Mouse (Mus musculus) forebrain, postnatal 0 days (tissue): ENCODE results near the gene Cmtm3. TPM values are rescaled to one million over a fixed set of nuclear protein-coding genes. Genes with fewer than 3 reads are reported as not detected.
"Not testable (repeated sequence)": the region's sequence is repeated elsewhere in the genome, so short reads cannot be mapped to it uniquely, and the experiment has no call there.

Source experiments
- ATAC-seq: fragments of 200-750 bp; cut with Nextera tagmentation; 2 replicates; pipeline ENCODE4 v1.8.0; 2017; ENCODE audit warnings: mild to moderate bottlenecking, moderate library complexity
- DNase-seq: peaks from one replicate; pipeline ENCODE4 v3.0.0-alpha.2; 2015
- H3K27ac ChIP-seq: fragments of 300-500 bp; sonication (generic); 2 replicates; pipeline ENCODE4 v1.5.1; 2014; ENCODE audit warnings: low read depth, mild to moderate bottlenecking, antibody characterized with exemption, low read length, moderate library complexity, mixed read lengths
- H3K27me3 ChIP-seq: fragments of 300-500 bp; sonication (generic); 2 replicates; pipeline ENCODE4 v1.6.1; 2014; ENCODE audit warnings: mild to moderate bottlenecking, low read length, mixed read lengths; ENCODE audit not compliant: insufficient read depth
- H3K36me3 ChIP-seq: fragments of 300-500 bp; sonication (generic); 2 replicates; pipeline ENCODE4 v1.6.1; 2014; ENCODE audit warnings: mild to moderate bottlenecking, moderate library complexity; ENCODE audit not compliant: insufficient read depth
- H3K4me1 ChIP-seq: fragments of 300-500 bp; sonication (generic); 2 replicates; pipeline ENCODE4 v1.6.1; 2014; ENCODE audit warnings: antibody characterized with exemption; ENCODE audit not compliant: insufficient read depth
- H3K4me2 ChIP-seq: fragments of 300-500 bp; sonication (generic); 2 replicates; pipeline ENCODE4 v1.6.1; 2014; ENCODE audit warnings: low read depth, mild to moderate bottlenecking, moderate library complexity
- H3K4me3 ChIP-seq: fragments of 300-500 bp; sonication (generic); 2 replicates; pipeline ENCODE4 v1.5.1; 2014; ENCODE audit warnings: low read depth, low read length, mixed read lengths
- H3K9ac ChIP-seq: fragments of 300-500 bp; sonication (generic); 2 replicates; pipeline ENCODE4 v1.6.1; 2014; ENCODE audit warnings: mild to moderate bottlenecking
- H3K9me3 ChIP-seq: fragments of 300-500 bp; sonication (generic); 2 replicates; pipeline ENCODE4 v1.6.1; 2016; ENCODE audit warnings: low read length
- CTCF ChIP-seq: sonication (generic); IDR thresholded peaks from 2 replicates; pipeline ENCODE4 v1.5.1; 2016; ENCODE audit warnings: antibody characterized with exemption, control low read depth, low read depth
- WGBS: fragments of 180-500 bp; shearing (Covaris S2); extraction: QIAGEN DNeasy Blood & Tissue Kit; methylation state at CpG from one replicate; pipeline ENCODE4 v1.1.7; 2014; 5-methylcytosine and 5-hydroxymethylcytosine counted together
- polyA plus RNA-seq: library from polyadenylated mRNA; unstranded; fragments of >200 nt; fragmentation: Nextera tagmentation; extraction: Ambion mirVana; gene quantifications from 2 replicates; pipeline ENCODE4 v1.2.1, GENCODE M21; 2015
- total RNA-seq: library from RNA; depleted of rRNA; stranded (reverse); fragments of >200 nt; gene quantifications from 2 replicates; pipeline ENCODE4 v1.2.3, GENCODE M21; 2014; rRNA removed

The Cmtm3 gene
- total RNA-seq (18.4 and 22.0 TPM in 2 replicates), polyA plus RNA-seq (33.0 and 34.4 TPM in 2 replicates)

- Histone ChIP-seq H3K9ac (peak within 1 kb of the TSS; percentile 73), H3K4me3 (peak within 1 kb of the TSS; percentile 59), H3K4me2 (peak within 1 kb of the TSS; percentile 96), H3K27ac (peak within 1 kb of the TSS; percentile 45; the same call in 1 of the 2 replicates), H3K27me3 (no peaks in the 10 kb centered on the region), H3K36me3 (no peaks in the 10 kb centered on the region), H3K9me3 (no peaks in the 10 kb centered on the region), H3K4me1 (no peaks in the 10 kb centered on the region)
- WGBS = 17% methylated on average over 17 of the region's 18 CpGs
- no peak for DNase-seq
- ATAC-seq = no peak
- TF ChIP-seq CTCF = no peak
Measured at GRCm38 (mm10) chr8:104339229-104339982, at the start of gene Cmtm3. Gene Cmtm3, plus strand, starts transcription at chr8:104339410.

GRCm38 (mm10) chr8:104293081-104293480, 46.1 kb upstream of the Cmtm3 start, which contains the start of gene Cmtm2a:
Gene Cmtm2a, minus strand, starts transcription at chr8:104293181.
- H3K9me3 ChIP-seq, H3K36me3 ChIP-seq, H3K9ac ChIP-seq, H3K27ac ChIP-seq, H3K4me3 ChIP-seq, H3K4me1 ChIP-seq, ATAC-seq, H3K4me2 ChIP-seq, H3K27me3 ChIP-seq, DNase-seq: not testable (repeated sequence)
- WGBS = 91% methylated on average over 11 of the region's 12 CpGs

GRCm38 (mm10) chr8:104294396-104294795, 44.8 kb upstream of the Cmtm3 start:
- H3K27me3 ChIP-seq = no peaks in the 10 kb centered on the region
- no peaks in the 10 kb centered on the region for H3K4me1 ChIP-seq
- no peaks in the 10 kb centered on the region for H3K36me3 ChIP-seq
- H3K4me3 ChIP-seq = no peak overlapping the region
- no peak overlapping the region for H3K27ac ChIP-seq
- H3K9ac ChIP-seq = no peak overlapping the region
- WGBS = 94% methylated on average over 1 of the region's 1 CpGs
- DNase-seq (no peak), ATAC-seq (no peak)
- H3K4me2 ChIP-seq = no peak overlapping the region
- no peak for TF ChIP-seq CTCF
- no peaks in the 10 kb centered on the region for H3K9me3 ChIP-seq

- H3K4me1 ChIP-seq, H3K27ac ChIP-seq, H3K9ac ChIP-seq, H3K4me3 ChIP-seq, H3K4me2 ChIP-seq, H3K36me3 ChIP-seq, H3K27me3 ChIP-seq, H3K9me3 ChIP-seq: not testable (repeated sequence)
- 4% methylated on average over 3 of the region's 3 CpGs for WGBS
- DNase-seq = peak; percentile 49
- peak; percentile 91 for ATAC-seq
Measured at GRCm38 (mm10) chr8:104301577-104301976, 37.6 kb upstream of the Cmtm3 start.

- H3K27me3 ChIP-seq, H3K9ac ChIP-seq, H3K27ac ChIP-seq, H3K4me2 ChIP-seq, H3K4me3 ChIP-seq, DNase-seq, H3K36me3 ChIP-seq, H3K9me3 ChIP-seq, ATAC-seq, H3K4me1 ChIP-seq: not testable (repeated sequence)
- WGBS = 98% methylated on average over 4 of the region's 4 CpGs
Measured at GRCm38 (mm10) chr8:104302536-104302935, 36.7 kb upstream of the Cmtm3 start.

- H3K4me1 ChIP-seq = no peaks in the 10 kb centered on the region
- H3K36me3 ChIP-seq = no peaks in the 10 kb centered on the region
- no peaks in the 10 kb centered on the region for H3K27me3 ChIP-seq
- whole genome bisulfite sequencing = 87% methylated on average over 11 of the region's 11 CpGs
- H3K9ac ChIP-seq = no peak overlapping the region
- H3K4me2 ChIP-seq = no peak overlapping the region
- ATAC-seq = no peak
- H3K27ac ChIP-seq = no peak overlapping the region
- TF ChIP-seq CTCF = no peak
- no peak overlapping the region for H3K4me3 ChIP-seq
- no peak for DNase-seq
- no peaks in the 10 kb centered on the region for H3K9me3 ChIP-seq
Measured at GRCm38 (mm10) chr8:104304962-104305361, 34.2 kb upstream of the Cmtm3 start.

- 82% methylated on average over 6 of the region's 6 CpGs for WGBS
- ATAC-seq, H3K4me3 ChIP-seq, H3K36me3 ChIP-seq, H3K4me1 ChIP-seq, H3K27ac ChIP-seq, H3K27me3 ChIP-seq, H3K9me3 ChIP-seq, H3K9ac ChIP-seq, DNase-seq, H3K4me2 ChIP-seq: not testable (repeated sequence)
Measured at GRCm38 (mm10) chr8:104308341-104308740, 30.9 kb upstream of the Cmtm3 start.

- 86% methylated on average over 34 of the region's 36 CpGs for WGBS
- H3K9me3 ChIP-seq, H3K36me3 ChIP-seq, H3K4me3 ChIP-seq, DNase-seq, H3K9ac ChIP-seq, H3K4me2 ChIP-seq, H3K27ac ChIP-seq, ATAC-seq, H3K4me1 ChIP-seq, H3K27me3 ChIP-seq: not testable (repeated sequence)
Measured at GRCm38 (mm10) chr8:104309441-104310155, 29.6 kb upstream of the Cmtm3 start, which contains the start of the genes Gm45711 and Cmtm1. Gene Gm45711, minus strand, starts transcription at chr8:104310081. Gene Cmtm1, minus strand, starts transcription at chr8:104310145.

- H3K4me1 ChIP-seq, H3K36me3 ChIP-seq, H3K4me3 ChIP-seq, H3K9me3 ChIP-seq, H3K4me2 ChIP-seq, H3K9ac ChIP-seq, ATAC-seq, H3K27ac ChIP-seq, DNase-seq, H3K27me3 ChIP-seq: not testable (repeated sequence)
- WGBS = 93% methylated on average over 3 of the region's 3 CpGs
Measured at GRCm38 (mm10) chr8:104312023-104312422, 27.2 kb upstream of the Cmtm3 start.
